Mouse (Mus musculus): ENCODE results near the gene Pgam5. TPM values are rescaled to one million over a fixed set of nuclear protein-coding genes. Genes with fewer than 3 reads are reported as not detected.
A peak's percentile ranks its signal among the peaks of the same experiment; 100 is the strongest.

Pgam5 gene
- 10 to 100 TPM; 66.5 to 66.9 TPM for total RNA-seq (2021)

- DNase-seq: peak; percentile 97
- intact Hi-C loops (cut with DNase I): no loop called here
Measured at GRCm38 (mm10) chr5:110269141-110270101, at the start of gene Pgam5. Gene Pgam5 (minus strand): TSS chr5:110269913.

- intact Hi-C loops (cut with DNase I): no loop called here
- DNase-seq: no peak
Measured at GRCm38 (mm10) chr5:110313127-110313526, 43.4 kb upstream of the Pgam5 start.

GRCm38 (mm10) chr5:110308861-110309260, 39.1 kb upstream of the Pgam5 start:
- intact Hi-C loops (cut with DNase I): no loop called here

GRCm38 (mm10) chr5:110300591-110300990, 30.9 kb upstream of the Pgam5 start:
- DNase-seq: no peak
- intact Hi-C loops (cut with DNase I): no loop called here

More at GRCm38 (mm10) chr5:110308861-110309260, 39.1 kb upstream of the Pgam5 start:
- peak; percentile 31 for DNase-seq

- intact Hi-C loops (cut with DNase I): no loop called here
- no peak for DNase-seq
Measured at GRCm38 (mm10) chr5:110296637-110297036, 26.9 kb upstream of the Pgam5 start.

GRCm38 (mm10) chr5:110291649-110292048, 21.9 kb upstream of the Pgam5 start:
- no peak for DNase-seq
- intact Hi-C loops (cut with DNase I): no loop called here

GRCm38 (mm10) chr5:110287084-110287475, 17.4 kb upstream of the Pgam5 start:
- intact Hi-C loops (cut with DNase I): no loop called here

GRCm38 (mm10) chr5:110286446-110287083, 16.9 kb upstream of the Pgam5 start:
- intact Hi-C loops (cut with DNase I): no loop called here
- DNase-seq: no peak

More at GRCm38 (mm10) chr5:110287084-110287475, 17.4 kb upstream of the Pgam5 start:
- no peak for DNase-seq

- intact Hi-C loops (cut with DNase I): no loop called here
Measured at GRCm38 (mm10) chr5:110285770-110286445, 16.2 kb upstream of the Pgam5 start, which contains the start of the genes Pxmp2 and Pole. Gene Pxmp2 (minus strand): TSS chr5:110286186. Gene Pole (plus strand): TSS chr5:110286306.

GRCm38 (mm10) chr5:110285156-110285555, 15.4 kb upstream of the Pgam5 start:
- intact Hi-C loops (cut with DNase I): no loop called here
- DNase-seq: no peak

More at GRCm38 (mm10) chr5:110285770-110286445, 16.2 kb upstream of the Pgam5 start, which contains the start of the genes Pxmp2 and Pole:
- peak; percentile 93 for DNase-seq

- intact Hi-C loops (cut with DNase I): no loop called here
- peak; percentile 70 for DNase-seq
Measured at GRCm38 (mm10) chr5:110284536-110284935, 14.8 kb upstream of the Pgam5 start.

- intact Hi-C loops (cut with DNase I): no loop called here
Measured at GRCm38 (mm10) chr5:110281984-110282383, 12.3 kb upstream of the Pgam5 start.

GRCm38 (mm10) chr5:110276910-110277309, 7.2 kb upstream of the Pgam5 start:
- intact Hi-C loops (cut with DNase I): no loop called here
- DNase-seq: no peak

More at GRCm38 (mm10) chr5:110281984-110282383, 12.3 kb upstream of the Pgam5 start:
- DNase-seq: no peak

- intact Hi-C loops (cut with DNase I): no loop called here
- no peak for DNase-seq
Measured at GRCm38 (mm10) chr5:110276391-110276790, 6.7 kb upstream of the Pgam5 start.

GRCm38 (mm10) chr5:110274846-110275245, 5.1 kb upstream of the Pgam5 start:
- no peak for DNase-seq

GRCm38 (mm10) chr5:110274147-110274546, 4.4 kb upstream of the Pgam5 start:
- intact Hi-C loops (cut with DNase I): no loop called here
- no peak for DNase-seq

More at GRCm38 (mm10) chr5:110274846-110275245, 5.1 kb upstream of the Pgam5 start:
- intact Hi-C loops (cut with DNase I): no loop called here

- DNase-seq: no peak
- intact Hi-C loops (cut with DNase I): no loop called here
Measured at GRCm38 (mm10) chr5:110270242-110270641, 529 bp upstream of the Pgam5 start.

- DNase-seq: no peak
- intact Hi-C loops (cut with DNase I): no loop called here
Measured at GRCm38 (mm10) chr5:110266941-110267340, 2.8 kb downstream of the Pgam5 start.

GRCm38 (mm10) chr5:110244091-110244490, 25.6 kb downstream of the Pgam5 start:
- intact Hi-C loops (cut with DNase I): no loop called here

GRCm38 (mm10) chr5:110232346-110232745, 37.4 kb downstream of the Pgam5 start:
- intact Hi-C loops (cut with DNase I): no loop called here
- no peak for DNase-seq

More at GRCm38 (mm10) chr5:110244091-110244490, 25.6 kb downstream of the Pgam5 start:
- no peak for DNase-seq

GRCm38 (mm10) chr5:110231638-110232037, 38.1 kb downstream of the Pgam5 start:
- intact Hi-C loops (cut with DNase I): no loop called here
- no peak for DNase-seq

Data from left cerebral cortex, postnatal 4 days (tissue).